Mouse (Mus musculus) hindbrain, embryonic 16.5 days (tissue): ENCODE measurements at regions not wholly inside any gene's neighbourhood (a gene's known extent, or its start where the extent isn't known, plus 50 kb on each side); places are given as distances from the start of the nearest gene placed in this dataset.

Experiments
- ATAC-seq: fragments of 200-750 bp; cut with Nextera tagmentation; 2 replicates; pipeline ENCODE4 v1.8.0; 2017; ENCODE audit warnings: moderate TSS enrichment, moderate library complexity
- H3K27ac ChIP-seq: fragments of 300-500 bp; sonication (generic); 2 replicates; pipeline ENCODE4 v1.5.1; 2014; ENCODE audit warnings: low read depth, mild to moderate bottlenecking, control low read depth, low read length, moderate library complexity
- H3K27me3 ChIP-seq: fragments of 300-500 bp; sonication (generic); replicated peaks from 2 replicates; pipeline ENCODE4 v1.6.1; 2014; ENCODE audit warnings: low read length; ENCODE audit not compliant: control insufficient read depth, insufficient read depth
- H3K36me3 ChIP-seq: fragments of 300-500 bp; sonication (generic); 2 replicates; pipeline ENCODE4 v1.6.1; 2014; ENCODE audit warnings: mild to moderate bottlenecking, low read length, moderate library complexity, mixed read lengths; ENCODE audit not compliant: control insufficient read depth, insufficient read depth
- H3K4me1 ChIP-seq: fragments of 300-500 bp; sonication (generic); 2 replicates; pipeline ENCODE4 v1.6.1; 2014; ENCODE audit warnings: low read depth, low read length; ENCODE audit not compliant: control insufficient read depth, insufficient read depth
- H3K4me2 ChIP-seq: fragments of 300-500 bp; sonication (generic); 2 replicates; pipeline ENCODE4 v1.6.1; 2014; ENCODE audit warnings: mild to moderate bottlenecking, low read length, control low read depth, moderate library complexity
- H3K4me3 ChIP-seq: fragments of 300-500 bp; sonication (generic); 2 replicates; pipeline ENCODE4 v1.5.1; 2014; ENCODE audit warnings: mild to moderate bottlenecking, low read length, control low read depth, moderate library complexity
- H3K9ac ChIP-seq: fragments of 300-500 bp; sonication (generic); 2 replicates; pipeline ENCODE4 v1.6.1; 2014; ENCODE audit warnings: low read depth, mild to moderate bottlenecking, control low read depth, low read length, moderate library complexity
- H3K9me3 ChIP-seq: fragments of 300-500 bp; sonication (generic); 2 replicates; pipeline ENCODE4 v1.6.1; 2014; ENCODE audit warnings: mild to moderate bottlenecking, low read length, moderate library complexity; ENCODE audit not compliant: control insufficient read depth
- WGBS: fragments of 180-500 bp; shearing (Covaris S2); extraction: QIAGEN DNeasy Blood & Tissue Kit; methylation state at CpG from one replicate; pipeline ENCODE4 v1.1.7; 2014; 5-methylcytosine and 5-hydroxymethylcytosine counted together

- no peak for ATAC-seq
- no peak overlapping the region for H3K4me2 ChIP-seq
- H3K9me3 ChIP-seq, result no peaks in the 10 kb centered on the region
- WGBS, result 56% methylated on average over 4 of the region's 4 CpGs
- H3K27me3 ChIP-seq, result no peaks in the 10 kb centered on the region
- H3K27ac ChIP-seq, result no peak overlapping the region
- no peak overlapping the region for H3K9ac ChIP-seq
- H3K4me1 ChIP-seq, result no peaks in the 10 kb centered on the region
- H3K36me3 ChIP-seq, result no peaks in the 10 kb centered on the region
- no peak overlapping the region for H3K4me3 ChIP-seq
Observed at GRCm38 (mm10) chr6:27211953-27212352, 923.0 kb downstream of the Grm8 start.

- H3K27me3 ChIP-seq, result no peaks in the 10 kb centered on the region
- H3K4me3 ChIP-seq, result no peak overlapping the region
- no peak overlapping the region for H3K27ac ChIP-seq
- H3K36me3 ChIP-seq, result no peaks in the 10 kb centered on the region
- H3K4me2 ChIP-seq, result no peak overlapping the region
- no peaks in the 10 kb centered on the region for H3K4me1 ChIP-seq
- H3K9ac ChIP-seq, result no peak overlapping the region
- ATAC-seq, result peak; percentile 34; the same call in 1 of the 2 replicates
- WGBS, result 53% methylated on average over 2 of the region's 2 CpGs
- no peaks in the 10 kb centered on the region for H3K9me3 ChIP-seq
Observed at GRCm38 (mm10) chr6:27161643-27162042, 973.3 kb downstream of the Grm8 start.
